Mouse (Mus musculus) testis, postnatal 10 days (tissue): ENCODE measurements around the gene Slfn4.
"Not testable (repeated sequence)": the region's sequence is repeated elsewhere in the genome, so short reads cannot be mapped to it uniquely, and the experiment has no call there.

Experiments
- DNase-seq: peaks from one replicate; pipeline ENCODE4 v3.0.0; 2021; ENCODE audit warnings: low spot score

Slfn4 gene

GRCm38 (mm10) chr11:83174948-83175539, at the start of gene Slfn4:
Gene Slfn4, plus strand, starts transcription at chr11:83175186.
- DNase-seq = no peak

DNA sequence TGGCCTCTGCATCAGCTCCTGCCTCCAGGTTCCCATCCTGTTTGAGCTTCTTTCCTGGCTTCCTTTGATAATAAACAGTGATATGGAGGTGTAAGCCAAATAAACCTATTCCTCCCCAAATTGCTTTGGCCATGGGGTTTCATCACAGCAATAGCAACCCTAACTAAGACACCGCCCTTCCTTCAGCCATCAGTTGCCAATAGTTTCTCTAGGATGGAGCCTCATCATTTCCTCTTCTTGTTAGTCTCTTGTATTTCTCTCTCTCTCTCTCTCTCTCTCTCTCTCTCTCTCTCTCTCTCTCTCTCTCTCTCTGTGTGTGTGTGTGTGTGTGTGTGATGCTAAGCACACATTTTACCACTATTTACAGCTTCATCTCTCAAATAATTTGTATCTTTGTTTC, 49.4 kb upstream of the Slfn4 start:
- not testable (repeated sequence) for DNase-seq

- not testable (repeated sequence) for DNase-seq
These were observed 37.7 kb upstream of the Slfn4 start for GRCm38 (mm10) chr11:83137253-83137652.

GRCm38 (mm10) chr11:83148939-83149338, 26.0 kb upstream of the Slfn4 start:
- DNase-seq = not testable (repeated sequence)

DNA sequence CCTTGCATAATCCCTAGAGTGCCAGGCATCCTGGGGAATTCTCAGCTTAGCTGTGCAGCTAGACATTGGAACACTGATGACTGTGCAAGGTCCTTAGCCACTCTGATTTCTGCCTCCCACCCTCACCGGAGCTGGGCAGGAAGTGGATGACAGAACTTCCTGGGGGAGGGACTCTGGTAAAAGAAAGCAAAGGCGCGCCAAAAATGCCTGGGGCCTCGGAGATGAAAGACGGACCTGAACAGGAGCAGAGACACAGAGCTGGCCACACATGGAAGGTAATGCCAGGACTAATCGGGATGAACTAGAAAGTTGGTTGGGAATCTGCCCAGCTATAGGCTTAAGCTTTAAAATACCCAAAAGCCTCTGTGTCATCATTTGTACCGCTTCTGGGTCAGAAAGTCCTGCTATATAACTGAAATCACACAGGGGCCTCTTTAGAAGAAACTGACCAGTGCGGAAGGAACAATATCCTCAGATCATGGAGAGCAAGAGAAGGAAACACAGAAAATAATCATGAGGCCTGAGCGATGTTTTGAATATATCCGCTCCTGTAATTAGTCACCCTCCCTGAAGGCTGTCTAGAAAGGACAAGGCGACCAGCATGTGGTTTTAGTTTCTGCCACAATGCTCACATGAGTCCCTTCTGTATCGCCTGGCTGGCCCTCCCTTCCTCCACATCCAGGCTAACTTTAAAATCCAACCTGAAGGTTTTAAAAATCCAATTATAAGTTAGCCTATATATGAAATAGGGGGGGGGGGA, 16.3 kb downstream of the Slfn4 start, which contains the start of gene Slfn3:
Gene Slfn3 (plus strand): TSS at position 197 of the 760 bp plus-strand sequence.
- no peak for DNase-seq

- no peak for DNase-seq
These were observed 17.0 kb downstream of the Slfn4 start for GRCm38 (mm10) chr11:83192001-83192400.

GRCm38 (mm10) chr11:83205002-83205401, 30.0 kb downstream of the Slfn4 start:
- no peak for DNase-seq

DNA sequence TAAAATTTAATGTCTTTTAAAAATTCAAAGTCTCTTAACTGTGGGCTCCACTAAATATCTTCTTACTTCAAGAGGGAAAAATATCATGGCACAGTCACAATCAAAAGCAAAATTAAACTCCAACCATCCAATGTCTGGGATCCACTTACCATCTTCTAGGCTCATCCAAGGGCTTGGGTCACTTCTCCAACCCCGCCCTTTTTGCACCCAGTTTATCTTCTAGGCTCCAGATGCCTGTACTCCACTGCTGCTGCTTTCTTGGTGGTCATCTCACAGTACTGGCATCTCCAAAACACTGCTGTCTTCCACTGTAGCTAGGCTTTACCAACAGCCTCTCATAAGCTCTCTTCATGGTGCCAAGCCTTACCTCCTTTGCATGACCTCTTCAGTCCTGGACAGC, 41.1 kb downstream of the Slfn4 start:
- no peak for DNase-seq

DNA sequence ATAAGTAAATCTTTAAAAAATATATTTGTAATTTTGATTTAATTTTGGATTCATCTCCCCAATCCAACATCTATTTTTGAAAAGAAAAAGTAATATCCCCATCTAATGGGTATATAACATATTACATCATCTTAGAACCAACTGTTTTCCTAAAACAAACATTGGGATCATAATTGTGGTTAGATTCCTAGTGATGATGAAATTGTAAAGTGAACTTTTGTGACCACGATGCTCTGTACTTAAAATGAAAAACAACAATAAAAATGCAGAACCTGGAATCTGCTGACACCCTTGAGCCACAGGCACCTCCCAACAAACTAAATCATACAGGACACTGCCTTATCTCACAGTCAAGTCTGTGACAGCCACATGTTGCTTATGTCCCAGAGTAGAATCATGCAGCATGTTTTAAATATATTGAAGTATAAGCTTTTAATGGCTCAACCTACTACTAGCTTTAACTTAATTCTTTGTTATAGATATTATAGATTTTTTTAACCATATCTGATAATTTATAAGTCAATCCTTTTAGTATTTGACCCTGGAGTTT, 46.4 kb downstream of the Slfn4 start:
- no peak for DNase-seq

DNA sequence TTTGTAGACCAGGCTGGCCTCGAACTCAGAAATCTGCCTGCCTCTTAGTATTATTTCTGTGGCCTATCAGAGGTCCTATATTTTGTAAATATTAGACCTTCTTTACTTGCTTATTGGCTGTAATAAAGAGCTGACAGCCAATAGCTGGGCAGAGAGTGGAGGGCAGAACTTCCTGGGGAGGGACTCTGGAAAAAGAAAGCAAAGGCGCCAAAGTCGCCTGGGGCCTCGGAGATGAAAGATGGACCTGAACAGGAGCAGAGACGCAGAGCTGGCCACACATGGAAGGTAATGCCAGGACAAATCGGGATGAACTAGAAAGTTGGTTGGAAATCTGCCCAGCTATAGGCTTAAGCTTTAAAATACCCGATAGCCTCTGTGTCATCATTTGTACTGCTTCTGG, 48.4 kb downstream of the Slfn4 start:
- no peak for DNase-seq

DNA sequence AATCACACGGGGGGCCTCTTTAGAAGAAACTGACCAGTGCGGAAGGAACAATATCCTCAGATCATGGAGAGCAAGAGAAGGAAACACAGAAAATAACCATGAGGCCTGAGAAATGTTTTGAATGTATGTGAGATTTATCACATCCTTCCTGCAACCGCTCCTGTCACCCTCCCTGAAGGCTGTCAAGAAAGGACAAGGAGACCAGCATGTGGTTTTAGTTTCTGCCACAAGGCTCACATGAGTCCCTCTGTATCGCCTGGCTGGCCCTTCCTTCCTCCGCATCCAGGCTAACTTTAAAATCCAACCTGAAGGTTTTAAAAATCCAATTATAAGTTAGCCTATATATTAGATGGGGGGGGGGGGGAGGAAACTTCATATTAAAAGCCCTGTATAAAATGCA, 48.8 kb downstream of the Slfn4 start:
- not testable (repeated sequence) for DNase-seq

DNA sequence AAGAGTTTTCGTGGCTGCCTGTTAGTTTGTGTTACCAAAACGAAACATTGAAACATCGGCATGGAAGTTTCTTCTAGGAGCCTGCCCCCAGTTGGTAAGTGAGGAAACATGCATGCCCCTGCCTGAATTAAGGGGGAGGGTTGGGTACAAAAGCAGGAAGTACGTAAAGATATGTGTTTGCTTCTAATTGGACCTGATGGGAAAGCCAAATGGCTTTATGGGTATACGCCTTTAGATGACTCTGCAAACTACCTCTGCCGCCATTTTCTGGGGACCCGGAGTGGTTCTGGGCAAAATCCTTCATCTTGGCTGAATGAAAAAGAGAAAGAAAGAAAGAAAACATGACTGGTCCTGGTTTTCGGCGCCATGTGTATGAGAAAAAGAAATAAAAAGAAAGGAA, 49.2 kb downstream of the Slfn4 start:
- no peak for DNase-seq

GRCm38 (mm10) chr11:83224750-83225149, 49.8 kb downstream of the Slfn4 start:
- no peak for DNase-seq

DNA sequence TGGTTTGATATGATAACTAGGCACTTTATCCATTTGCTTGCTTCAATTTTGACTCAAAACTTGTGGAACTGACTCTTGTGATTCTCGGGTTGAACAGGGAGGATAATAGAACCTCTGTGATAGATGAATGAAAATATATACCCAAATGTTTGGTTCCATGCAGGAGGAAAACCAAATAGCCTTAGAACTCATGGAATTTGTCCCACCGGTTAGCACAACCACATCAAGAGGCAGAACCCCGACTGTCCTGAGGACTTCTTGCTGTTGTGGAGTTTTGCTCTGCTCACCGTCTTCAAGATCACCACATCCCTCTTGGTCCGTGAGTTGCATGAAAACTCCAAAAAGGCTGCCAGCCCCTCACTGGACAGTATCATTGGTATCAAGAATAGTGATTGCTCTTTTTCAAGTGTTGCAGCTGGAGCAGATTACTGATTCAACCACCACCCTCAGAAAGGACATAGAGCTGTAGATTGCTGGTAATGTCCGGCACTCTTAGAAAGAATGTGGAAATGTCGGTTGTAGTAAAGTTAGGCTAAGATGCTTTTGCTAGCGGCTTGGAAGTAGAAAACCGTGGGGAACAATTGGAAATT, 50.5 kb downstream of the Slfn4 start:
- DNase-seq = no peak

GRCm38 (mm10) chr11:83227926-83228723, 53.1 kb downstream of the Slfn4 start:
- no peak for DNase-seq

GRCm38 (mm10) chr11:83230966-83231365, 56.0 kb downstream of the Slfn4 start:
- no peak for DNase-seq

GRCm38 (mm10) chr11:83233621-83234020, 58.6 kb downstream of the Slfn4 start:
- not testable (repeated sequence) for DNase-seq

- DNase-seq = not testable (repeated sequence)
These were observed 62.4 kb downstream of the Slfn4 start for GRCm38 (mm10) chr11:83237390-83237789.

DNA sequence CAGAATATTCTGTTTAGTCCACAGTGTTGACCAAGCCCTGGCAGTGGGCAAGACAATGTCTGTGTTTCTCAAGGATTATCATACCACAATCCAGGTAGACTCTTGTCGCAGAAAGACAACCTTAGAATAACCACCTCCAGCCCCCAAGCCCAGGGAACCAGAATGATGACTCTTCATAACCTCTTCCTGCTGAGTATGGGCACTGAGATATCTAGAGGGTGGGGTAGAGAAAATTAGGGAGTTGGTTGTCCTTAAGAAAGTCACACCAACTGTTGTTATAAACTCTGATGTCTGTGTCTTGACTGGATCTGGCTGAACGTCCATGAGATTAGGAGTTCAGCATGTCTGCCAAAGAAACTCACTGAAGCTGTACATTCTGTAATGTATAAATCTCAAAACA, 63.4 kb downstream of the Slfn4 start:
- DNase-seq = no peak

DNA sequence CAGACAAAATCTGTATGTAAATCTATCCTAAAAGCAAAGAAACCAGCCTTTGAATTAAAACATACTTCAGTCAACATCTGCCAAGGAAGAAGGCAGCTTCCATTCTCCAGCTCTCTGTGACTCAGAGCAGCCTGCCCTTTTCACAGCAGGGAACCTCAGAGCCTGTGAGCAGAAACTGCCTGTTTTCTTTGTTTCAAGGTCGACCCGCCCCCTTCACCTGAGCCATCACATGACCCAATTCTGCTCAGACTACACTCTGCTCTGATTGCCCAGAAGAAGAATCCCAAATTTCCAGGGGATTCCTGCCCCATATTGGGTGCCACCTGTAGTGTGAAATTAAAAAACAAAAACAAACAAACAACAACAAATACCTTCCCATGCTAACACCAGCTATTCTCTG, 64.8 kb downstream of the Slfn4 start:
- DNase-seq = no peak
